Mouse (Mus musculus) bone marrow, adult 2 months (tissue): ENCODE results near the gene Thsd7a.

Experiments
- CTCF ChIP-seq: fragments of 200-500 bp; IDR thresholded peaks from 2 replicates; pipeline ENCODE4 v1.5.1; 2011; ENCODE audit warnings: low read length, control low read depth; ENCODE audit not compliant: control insufficient read depth, insufficient read depth
- POLR2A ChIP-seq: fragments of 200-500 bp; IDR thresholded peaks from 2 replicates; pipeline ENCODE4 v1.6.1; 2011; ENCODE audit warnings: low read depth, mild to moderate bottlenecking, control low read depth, low read length, borderline replicate concordance; ENCODE audit not compliant: control insufficient read depth

- TF ChIP-seq CTCF (no peak), POLR2A (no peak)
Measured at GRCm38 (mm10) chr6:12457451-12457850, 291.8 kb downstream of the Thsd7a start.
